Comparison of ENCODE assay signal across 8 mouse cellular contexts in genomic region chrX:166479365-166479983, GRCm38 (mm10). TPM values are rescaled to one million over a fixed set of nuclear protein-coding genes. Genes with fewer than 3 reads are reported as not detected.
DNase-seq lines count a peak whose midpoint lies in the region; ATAC-seq and TF ChIP-seq lines count a peak whose summit lies in the region.

TSS of gene Rab9 (minus strand) at chrX:166479867.

- DNase-seq in CD4-positive, CD25-positive, alpha-beta regulatory T cell, adult 2 months (ENCODE audit: low read depth, low spot score) = peak; percentile 93
- DNase-seq in fibroblast of lung, adult 2 months (ENCODE audit: low read depth) = peak; percentile 60
- DNase-seq in kidney, postnatal 14 days = peak; percentile 95
- peak; percentile 75 to 76 (median 76) for DNase-seq in liver, embryonic 14.5 days (ENCODE audit: low read depth in 3 of 3, low spot score in 3 of 3)
- DNase-seq in neural tube, embryonic 11.5 days (ENCODE audit: low spot score) = peak; percentile 91
- peak; percentile 95 for DNase-seq in stomach, postnatal 0 days (ENCODE audit: low spot score)

- peak within 1 kb of the TSS; percentile 97 for H3K27ac ChIP-seq in brown adipose tissue, adult 24 weeks (replicated peaks; ENCODE audit: low read depth, low read length)
- H3K27ac ChIP-seq in heart, embryonic 14.5 days (replicated peaks in 1 of 2; ENCODE audit: control insufficient read depth in 1 of 2, insufficient read depth in 1 of 2, low read depth in 2 of 2, low read length in 2 of 2) = peak within 1 kb of the TSS; percentile 82 to 84
- no peak within 1 kb of the TSS; the same call in none of the 2 replicates for H3K27ac ChIP-seq in liver, embryonic 14.5 days
- 0 out of 2 replicates have a peak within 1 kb of the TSS, but pooled peaks have one; percentile 34 for H3K27ac ChIP-seq in neural tube, embryonic 11.5 days (ENCODE audit: low read depth, low read length)
- H3K27ac ChIP-seq in stomach, postnatal 0 days (replicated peaks) = peak within 1 kb of the TSS; percentile 91

- 22% methylated on average over 35 of the region's 41 CpGs for WGBS in heart, embryonic 14.5 days
- 15% methylated on average over 38 of the region's 41 CpGs for WGBS in liver, embryonic 14.5 days (ENCODE audit: insufficient replicate concordance)
- 18% methylated on average over 37 of the region's 41 CpGs for WGBS in neural tube, embryonic 11.5 days
- WGBS in stomach, postnatal 0 days = 9% methylated on average over 33 of the region's 41 CpGs

- H3K4me1 ChIP-seq in brown adipose tissue, adult 24 weeks (ENCODE audit: control insufficient read depth, insufficient read depth, insufficient read length, low read length) = peaks cover 2% of the 10 kb centered on the region; the same call in 1 of the 2 replicates
- 0 out of 4 replicates have a peak, but pooled peaks cover 0 to 3% of the 10 kb centered on the region in 2 experiments for H3K4me1 ChIP-seq in heart, embryonic 14.5 days (ENCODE audit: control insufficient read depth in 2 of 2, insufficient read depth in 2 of 2, low read length in 2 of 2)
- H3K4me1 ChIP-seq in liver, embryonic 14.5 days (replicated peaks; ENCODE audit: control insufficient read depth in 2 of 2, insufficient read depth in 2 of 2, low read length in 1 of 2) = peaks cover 0 to 3% of the 10 kb centered on the region in 2 experiments; a peak in 2 of 4 replicates
- H3K4me1 ChIP-seq in neural tube, embryonic 11.5 days (ENCODE audit: control insufficient read depth, insufficient read depth, low read length) = no peaks in the 10 kb centered on the region
- no peaks in the 10 kb centered on the region for H3K4me1 ChIP-seq in stomach, postnatal 0 days (replicated peaks; ENCODE audit: control insufficient read depth, insufficient read depth)

- H3K27me3 ChIP-seq in heart, embryonic 14.5 days (ENCODE audit: control insufficient read depth, insufficient read depth, low read length) = no peaks in the 10 kb centered on the region
- no peaks in the 10 kb centered on the region for H3K27me3 ChIP-seq in liver, embryonic 14.5 days (ENCODE audit: control insufficient read depth, insufficient read depth, low read length)
- no peaks in the 10 kb centered on the region for H3K27me3 ChIP-seq in neural tube, embryonic 11.5 days (ENCODE audit: control insufficient read depth, insufficient read depth, low read length)
- H3K27me3 ChIP-seq in stomach, postnatal 0 days (ENCODE audit: control insufficient read depth, insufficient read depth, low read length) = no peaks in the 10 kb centered on the region

- TF ChIP-seq EP300 in liver, embryonic 14.5 days (IDR thresholded peaks at IDR 0.05; ENCODE audit: low read depth) = no peak
- no peak for TF ChIP-seq EP300 in stomach, postnatal 0 days (optimal IDR thresholded peaks at IDR 0.05)

- peak; percentile 97 for ATAC-seq in heart, embryonic 14.5 days (ENCODE audit: insufficient number of reproducible peaks, insufficient read depth, low FRiP score, low read depth)
- peak; percentile 98 for ATAC-seq in liver, embryonic 14.5 days (ENCODE audit: insufficient read depth)
- ATAC-seq in neural tube, embryonic 11.5 days (ENCODE audit: insufficient read depth, low FRiP score, low TSS enrichment) = peak; percentile 99
- ATAC-seq in stomach, postnatal 0 days (ENCODE audit: low FRiP score, low TSS enrichment) = peak; percentile 97

- TF ChIP-seq CTCF in liver, embryonic 14.5 days (IDR thresholded peaks at IDR 0.05; ENCODE audit: low read depth) = no peak
- TF ChIP-seq CTCF in stomach, postnatal 0 days (IDR thresholded peaks at IDR 0.05; ENCODE audit: low read depth) = no peak

- H3K9me3 ChIP-seq in heart, embryonic 14.5 days (ENCODE audit: control insufficient read depth, low read length) = no peaks in the 10 kb centered on the region
- H3K9me3 ChIP-seq in liver, embryonic 14.5 days (ENCODE audit: control insufficient read depth, low read length) = no peaks in the 10 kb centered on the region
- no peaks in the 10 kb centered on the region for H3K9me3 ChIP-seq in neural tube, embryonic 11.5 days (ENCODE audit: control insufficient read depth, low read length)
- no peaks in the 10 kb centered on the region for H3K9me3 ChIP-seq in stomach, postnatal 0 days (ENCODE audit: control insufficient read depth, low read length)

- H3K9ac ChIP-seq in heart, embryonic 14.5 days (ENCODE audit: low read length) = peak within 1 kb of the TSS; percentile 74
- H3K9ac ChIP-seq in liver, embryonic 14.5 days (replicated peaks) = peak within 1 kb of the TSS; percentile 67
- peak within 1 kb of the TSS; percentile 78 for H3K9ac ChIP-seq in neural tube, embryonic 11.5 days (ENCODE audit: low read length)
- H3K9ac ChIP-seq in stomach, postnatal 0 days (ENCODE audit: low read length) = peak within 1 kb of the TSS; percentile 75

- H3K4me2 ChIP-seq in heart, embryonic 14.5 days (ENCODE audit: low read length) = peak within 1 kb of the TSS; percentile 69
- H3K4me2 ChIP-seq in liver, embryonic 14.5 days (ENCODE audit: low read depth) = peak within 1 kb of the TSS; percentile 75
- peak within 1 kb of the TSS; percentile 53 for H3K4me2 ChIP-seq in neural tube, embryonic 11.5 days (ENCODE audit: low read depth)
- H3K4me2 ChIP-seq in stomach, postnatal 0 days (replicated peaks; ENCODE audit: low read depth) = peak within 1 kb of the TSS; percentile 54

- peaks cover 8% of the 10 kb centered on the region; the same call in 1 of the 2 replicates for H3K36me3 ChIP-seq in heart, embryonic 14.5 days (ENCODE audit: control insufficient read depth, insufficient read depth, low read length)
- H3K36me3 ChIP-seq in liver, embryonic 14.5 days (replicated peaks; ENCODE audit: control insufficient read depth, insufficient read depth, low read depth) = no peaks in the 10 kb centered on the region; the same call in 1 of the 2 replicates
- H3K36me3 ChIP-seq in neural tube, embryonic 11.5 days (ENCODE audit: control insufficient read depth, insufficient read depth, low read length) = no peaks in the 10 kb centered on the region
- no peaks in the 10 kb centered on the region for H3K36me3 ChIP-seq in stomach, postnatal 0 days (ENCODE audit: control insufficient read depth, insufficient read depth, low read length)

- peak within 1 kb of the TSS; percentile 99 for H3K4me3 ChIP-seq in brown adipose tissue, adult 24 weeks (ENCODE audit: insufficient read depth, low read depth, low read length)
- H3K4me3 ChIP-seq in heart, embryonic 14.5 days (ENCODE audit: control insufficient read depth in 1 of 2, insufficient read depth in 1 of 2, low read depth in 1 of 2, low read length in 2 of 2) = peak within 1 kb of the TSS; percentile 68 to 90
- peak within 1 kb of the TSS; percentile 81 to 98 for H3K4me3 ChIP-seq in liver, embryonic 14.5 days (ENCODE audit: insufficient read depth in 1 of 2, low read depth in 2 of 2, low read length in 2 of 2)
- H3K4me3 ChIP-seq in neural tube, embryonic 11.5 days (ENCODE audit: low read depth, low read length) = peak within 1 kb of the TSS; percentile 61
- peak within 1 kb of the TSS; percentile 60 for H3K4me3 ChIP-seq in stomach, postnatal 0 days (ENCODE audit: low read depth, low read length)

RNA-seq across cellular contexts. Expression of gene Rab9, which starts in this region (rescaled TPM):
- polyA plus RNA-seq in brown adipose tissue, adult 24 weeks (2012; ENCODE audit: insufficient read depth, insufficient read length, missing spikeins) = 107 and 116 TPM in 2 replicates
- polyA plus RNA-seq in heart, embryonic 14.5 days (2014; fragmentation: Nextera tagmentation; extraction: Ambion mirVana) = 34.3 and 36.4 TPM in 2 replicates
- 6.7 and 11.3 TPM in 2 replicates for polyA plus RNA-seq in liver, embryonic 14.5 days (2012; rRNA removed)
- 22.2 and 22.3 TPM in 2 replicates for polyA plus RNA-seq in liver, embryonic 14.5 days (2014; fragmentation: Nextera tagmentation; extraction: Ambion mirVana)
- 48.1 and 52.7 TPM in 2 replicates for polyA plus RNA-seq in neural tube, embryonic 11.5 days (2014; fragmentation: Nextera tagmentation; extraction: Ambion mirVana)
- 82.2 and 85.1 TPM in 2 replicates for polyA plus RNA-seq in stomach, postnatal 0 days (2015; fragmentation: Nextera tagmentation; extraction: Ambion mirVana)
